Mouse (Mus musculus) liver, adult 2 months (tissue): ENCODE measurements around the gene Calcrl.

Source experiments
- CTCF ChIP-seq: fragments of 200-500 bp; IDR thresholded peaks from 2 replicates; pipeline ENCODE4 v1.5.1; 2011; ENCODE audit warnings: low read depth, low read length, control low read depth
- POLR2A ChIP-seq: fragments of 200-500 bp; IDR thresholded peaks from 2 replicates; pipeline ENCODE4 v1.6.1; 2011; ENCODE audit warnings: low read length, control low read depth; ENCODE audit not compliant: insufficient read depth; ENCODE audit errors: extremely low read depth

- TF ChIP-seq POLR2A = no peak
- TF ChIP-seq CTCF = no peak
Observed at GRCm38 (mm10) chr2:84337774-84338450, 87.3 kb downstream of the Calcrl start.
